Mouse (Mus musculus) v-Abl transformed pro-B cells (cell line): ENCODE data around the gene Bcar3.

Experiments used
- in situ Hi-C, 2 experiments: fragments of 400-800 bp; cut with MboI; formaldehyde crosslinking; loops; one replicate each; pipeline ENCODE4 v1.15.1; 2025; ENCODE audit not compliant: unreplicated experiment in 2 of 2

Gene Bcar3

GRCm38 (mm10) chr3:122566112-122566511, 272.2 kb downstream of the Bcar3 start:
- in situ Hi-C loops = no loop called here

DNA sequence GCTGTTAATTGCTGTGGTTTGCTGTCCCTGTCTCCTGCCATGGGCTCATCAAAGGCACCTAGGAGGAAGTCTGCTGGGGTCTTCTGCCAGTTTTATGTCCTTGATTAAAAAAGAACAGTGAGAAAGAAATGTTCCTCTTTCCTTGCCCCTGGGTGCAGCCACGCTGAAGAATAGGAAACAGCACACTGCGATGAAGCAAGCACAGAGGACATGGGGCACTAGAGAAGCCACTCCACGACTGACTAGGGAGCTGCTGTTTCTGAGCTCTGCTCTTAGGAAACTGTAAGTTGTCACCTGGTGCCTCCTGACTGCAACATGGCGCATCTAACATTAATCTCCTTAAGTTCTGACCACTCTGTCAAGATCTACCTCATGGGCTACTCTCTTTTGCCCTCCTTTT, 272.6 kb downstream of the Bcar3 start:
- in situ Hi-C loops = no loop called here

DNA sequence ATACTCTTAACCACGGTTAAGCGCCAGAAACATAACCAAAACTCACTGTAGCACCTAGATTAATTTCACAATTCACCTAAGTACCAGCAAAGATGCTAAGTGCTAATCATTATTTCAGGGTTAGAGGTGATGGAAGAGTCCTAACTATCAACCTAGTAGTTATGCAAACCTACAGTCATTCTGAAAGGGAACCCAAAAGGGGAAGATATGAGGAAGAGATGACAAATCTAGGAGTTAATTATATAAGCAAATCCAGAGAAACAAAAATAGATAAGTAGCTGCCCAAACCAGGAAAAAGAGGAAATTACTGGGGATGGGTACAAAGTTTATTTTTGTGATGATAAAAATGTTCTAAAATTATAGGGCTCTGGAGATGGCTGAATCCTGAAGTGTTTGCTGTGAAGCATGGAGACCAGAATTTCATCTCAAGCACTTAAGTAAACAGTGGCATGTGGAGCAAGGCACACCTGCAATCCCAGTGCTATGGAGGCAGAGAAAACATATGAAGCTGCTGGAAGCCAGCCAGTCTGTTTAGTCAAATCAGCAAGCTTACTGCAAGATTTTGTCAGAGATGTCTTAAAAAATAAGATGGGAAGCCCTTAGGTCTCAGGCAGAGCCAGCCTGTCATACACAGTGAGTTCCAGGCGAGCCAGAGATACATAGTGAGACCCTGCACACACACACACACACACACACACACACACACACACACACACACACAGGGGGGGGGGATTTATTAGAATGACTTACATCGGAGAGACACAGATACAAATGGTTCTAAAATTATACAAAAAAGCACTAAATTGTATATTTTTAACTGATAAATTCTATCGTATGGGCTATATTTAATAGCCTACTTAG, 279.7 kb downstream of the Bcar3 start:
- in situ Hi-C loops = no loop called here

DNA sequence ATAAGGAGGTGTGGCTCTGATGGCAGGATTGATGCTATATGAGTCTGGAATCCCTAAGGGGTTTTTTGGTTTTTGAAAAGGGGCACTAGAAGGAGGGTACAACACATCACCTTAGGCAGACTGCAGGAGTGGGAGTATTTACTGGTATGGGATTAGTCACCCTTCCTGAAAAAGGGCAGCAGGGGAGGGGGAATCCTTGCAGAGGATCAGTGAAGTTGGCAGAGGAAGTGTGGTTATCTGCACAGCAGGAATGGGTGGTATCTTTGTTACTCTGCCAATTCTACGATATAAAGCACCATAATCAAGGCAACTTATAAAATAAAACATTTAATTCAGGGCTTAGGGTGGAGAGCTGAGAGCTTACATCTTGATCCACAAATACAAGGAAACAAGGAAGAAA, 281.0 kb downstream of the Bcar3 start:
- in situ Hi-C loops = no loop called here

GRCm38 (mm10) chr3:122577360-122577759, 283.4 kb downstream of the Bcar3 start:
- in situ Hi-C loops = no loop called here
